Mouse (Mus musculus) ES-E14 (cell line): ENCODE measurements around the gene Papss1. TPM values are rescaled to one million over a fixed set of nuclear protein-coding genes. Genes with fewer than 3 reads are reported as not detected.
A peak's percentile ranks its signal among the peaks of the same experiment; 100 is the strongest.

Experiments
- DNase-seq: peaks from one replicate; pipeline ENCODE4 v3.0.0-alpha.2; 2013; ENCODE audit warnings: low read depth, low spot score
- H3K27ac ChIP-seq: 2 replicates; pipeline ENCODE4 v1.5.1; 2012; ENCODE audit warnings: low read depth, mild to moderate bottlenecking, low read length, moderate library complexity, mixed read lengths; ENCODE audit not compliant: poor library complexity, insufficient read depth, severe bottlenecking
- H3K36me3 ChIP-seq: 2 replicates; pipeline ENCODE4 v1.6.1; 2012; ENCODE audit warnings: mild to moderate bottlenecking, low read length, moderate library complexity, mixed read lengths; ENCODE audit not compliant: control insufficient read depth, poor library complexity, insufficient read depth, severe bottlenecking
- H3K4me1 ChIP-seq, 2 experiments: fragments of 150-350 bp in 1 of 2; sonication (generic) in 1 of 2; 2 replicates each; pipeline ENCODE4 v1.6.1; 2012; ENCODE audit warnings: low read length in 2 of 2, mild to moderate bottlenecking in 1 of 2, mixed read lengths in 1 of 2; ENCODE audit not compliant: control insufficient read depth in 2 of 2, insufficient read depth in 2 of 2, poor library complexity in 1 of 2
- H3K4me3 ChIP-seq, 2 experiments: fragments of 150-350 bp in 1 of 2; sonication (generic) in 1 of 2; 2 replicates each; pipeline ENCODE4 v1.5.1; 2012; ENCODE audit warnings: low read length in 2 of 2, low read depth in 1 of 2, mild to moderate bottlenecking in 1 of 2, mixed read lengths in 1 of 2; ENCODE audit not compliant: insufficient read depth in 1 of 2, poor library complexity in 1 of 2, severe bottlenecking in 1 of 2
- H3K9ac ChIP-seq: 2 replicates; pipeline ENCODE4 v1.6.1; 2012; ENCODE audit warnings: low read depth, mild to moderate bottlenecking, low read length, mixed read lengths; ENCODE audit not compliant: poor library complexity, insufficient read depth, severe bottlenecking
- H3K9me3 ChIP-seq: fragments of 150-350 bp; sonication (generic); 2 replicates; pipeline ENCODE4 v1.6.1; 2012; ENCODE audit warnings: low read depth, mild to moderate bottlenecking, low read length; ENCODE audit not compliant: control insufficient read depth, insufficient read depth
- CHD2 ChIP-seq: IDR thresholded peaks from 2 replicates; pipeline ENCODE4 v1.6.1; 2014; ENCODE audit warnings: mild to moderate bottlenecking, low read depth, low read length, inconsistent platforms
- HCFC1 ChIP-seq: IDR thresholded peaks from 2 replicates; pipeline ENCODE4 v1.6.1; 2012; ENCODE audit warnings: low read length, inconsistent platforms, borderline replicate concordance; ENCODE audit not compliant: insufficient read depth
- MAFK ChIP-seq: IDR thresholded peaks from 2 replicates; pipeline ENCODE4 v1.6.1; 2014; ENCODE audit warnings: mild to moderate bottlenecking, low read depth, low read length, inconsistent platforms; ENCODE audit not compliant: insufficient read depth
- ZC3H11A ChIP-seq: IDR thresholded peaks from 2 replicates; pipeline ENCODE4 v1.6.1; 2012; ENCODE audit warnings: low read depth, mild to moderate bottlenecking, inconsistent platforms, low read length, borderline replicate concordance
- ZNF384 ChIP-seq: IDR thresholded peaks from 2 replicates; pipeline ENCODE4 v1.6.1; 2012; ENCODE audit warnings: low read depth, low read length, inconsistent platforms
- in situ Hi-C, 2 experiments: fragments of 600-800 bp; cut with MboI; formaldehyde crosslinking; loops; one replicate each; pipeline ENCODE4 v1.15.1; 2025; ENCODE audit warnings: low sequenced_read_pairs in 2 of 2, inconsistent platforms in 1 of 2; ENCODE audit not compliant: unreplicated experiment in 2 of 2
- total RNA-seq: library from RNA; depleted of rRNA; stranded (reverse); fragments of 300-350 nt; gene quantifications from 2 replicates; pipeline ENCODE4 v1.2.3, GENCODE M21; 2012

The Papss1 gene
- total RNA-seq, 1 experiment, result 12.8 TPM

DNA sequence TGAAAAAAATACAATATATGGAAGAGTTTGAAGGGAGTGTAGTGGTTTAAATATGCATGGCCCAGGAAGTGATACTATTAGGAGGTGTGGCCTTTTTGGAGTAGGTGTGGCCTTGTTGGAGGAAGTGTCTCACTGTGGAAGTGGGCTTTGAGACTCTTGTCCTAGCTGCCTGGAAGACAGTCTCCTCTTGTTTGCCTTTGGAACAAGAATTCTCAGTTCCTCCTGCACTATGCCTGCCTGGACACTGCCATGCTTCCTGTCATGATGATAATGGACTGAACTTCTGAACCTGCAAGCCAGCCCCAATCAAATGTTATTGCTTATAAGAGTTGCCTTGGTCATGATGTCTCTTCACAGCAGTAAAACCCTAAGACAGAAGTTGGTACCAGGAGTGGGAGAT lies 8.8 kb upstream of the Papss1 start:
- Histone ChIP-seq H3K4me3 (no peak overlapping the region), H3K9ac (no peak overlapping the region), H3K36me3 (no peaks in the 10 kb centered on the region), H3K27ac (no peak overlapping the region), H3K9me3 (no peaks in the 10 kb centered on the region), H3K4me1 (no peaks in the 10 kb centered on the region)
- DNase-seq, result no peak
- TF ChIP-seq CHD2, result no peak
- no peak for TF ChIP-seq MAFK
- no peak for TF ChIP-seq HCFC1
- no peak for TF ChIP-seq ZC3H11A
- TF ChIP-seq ZNF384, result no peak
- in situ Hi-C loops, result no loop called here

DNA sequence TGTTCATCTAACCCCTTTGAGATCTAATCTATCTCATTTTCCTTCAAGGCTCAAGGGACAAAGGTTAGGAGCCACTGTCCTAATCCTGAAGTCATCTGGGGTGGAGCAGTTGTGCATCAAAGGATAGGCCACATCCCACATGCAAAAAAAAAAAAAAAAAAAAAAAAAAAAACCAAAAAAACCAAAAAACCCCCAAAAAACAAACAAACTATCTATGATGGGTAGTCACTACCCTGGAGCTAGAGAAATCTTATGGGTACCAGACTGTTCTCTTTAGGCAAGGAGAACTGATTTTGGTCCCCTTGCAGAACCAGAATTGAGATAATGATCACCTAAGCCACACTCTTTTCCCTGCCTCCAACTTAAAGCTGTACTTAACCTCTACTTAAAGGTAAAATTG lies 3.0 kb upstream of the Papss1 start:
- no peak overlapping the region for H3K9ac ChIP-seq
- peak; percentile 93 for TF ChIP-seq ZNF384
- no peak for TF ChIP-seq CHD2
- H3K36me3 ChIP-seq, result no peaks in the 10 kb centered on the region
- in situ Hi-C loops, result no loop called here
- no peak overlapping the region for H3K27ac ChIP-seq
- no peak for DNase-seq
- H3K4me1 ChIP-seq, result peaks cover 0 to 2% of the 10 kb centered on the region in 2 experiments; a peak in 1 of 4 replicates
- H3K9me3 ChIP-seq, result no peaks in the 10 kb centered on the region
- H3K4me3 ChIP-seq, result no peak overlapping the region

DNA sequence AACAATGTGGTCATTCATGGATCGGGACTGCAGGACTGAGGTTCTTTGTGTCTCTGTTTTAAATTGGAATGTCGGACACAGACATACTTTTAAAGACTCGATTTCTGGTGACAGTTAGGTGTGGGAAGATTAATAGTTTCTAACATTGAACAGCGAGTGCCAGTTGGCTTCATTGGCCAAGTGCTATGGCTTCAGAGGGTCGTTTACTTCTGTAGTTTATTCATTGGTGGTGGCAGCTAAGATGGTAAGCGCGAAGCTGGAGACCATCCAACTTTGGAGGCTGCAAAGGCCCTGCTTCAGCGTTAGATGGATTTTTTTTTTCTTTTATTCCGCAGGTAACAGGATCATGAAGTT lies 666 bp downstream of the Papss1 start:
- DNase-seq, result no peak
- Histone ChIP-seq H3K9me3 (no peaks in the 10 kb centered on the region), H3K27ac (no peak overlapping the region), H3K9ac (peak overlapping the region; percentile 84), H3K4me3 (peak overlapping the region; percentile 89 to 94), H3K36me3 (no peaks in the 10 kb centered on the region), H3K4me1 (peaks cover 0 to 2% of the 10 kb centered on the region in 2 experiments; a peak in 1 of 4 replicates)
- TF ChIP-seq ZC3H11A, result no peak
- TF ChIP-seq HCFC1, result no peak
- TF ChIP-seq MAFK, result no peak
- TF ChIP-seq ZNF384, result no peak
- no peak for TF ChIP-seq CHD2
- in situ Hi-C loops, result no loop called here

DNA sequence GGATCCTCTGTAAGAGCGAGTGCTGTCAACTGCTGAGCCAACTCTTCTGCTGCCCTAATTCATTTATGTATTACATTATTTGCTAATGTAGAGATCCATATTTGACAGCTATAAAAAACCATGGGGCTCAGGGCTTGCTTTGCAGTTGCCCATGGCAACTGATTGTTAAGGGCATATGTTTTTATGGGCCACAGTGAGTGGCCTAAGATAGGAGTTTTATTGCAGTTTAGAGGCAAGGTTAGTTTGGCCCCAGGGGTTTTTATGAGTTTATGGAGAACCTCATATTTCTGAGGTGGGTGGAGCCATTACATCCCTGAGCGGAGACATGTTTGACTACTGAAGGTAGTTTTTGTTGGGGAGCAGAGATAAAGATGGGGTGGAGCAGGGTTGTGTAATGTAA lies 1.7 kb downstream of the Papss1 start:
- Histone ChIP-seq H3K4me1 (peaks cover 0 to 2% of the 10 kb centered on the region in 2 experiments; a peak in 1 of 4 replicates), H3K36me3 (no peaks in the 10 kb centered on the region), H3K27ac (no peak overlapping the region), H3K9ac (no peak overlapping the region), H3K9me3 (no peaks in the 10 kb centered on the region), H3K4me3 (no peak overlapping the region)
- no peak for TF ChIP-seq ZNF384
- no peak for TF ChIP-seq ZC3H11A
- no peak for DNase-seq
- in situ Hi-C loops, result no loop called here

DNA sequence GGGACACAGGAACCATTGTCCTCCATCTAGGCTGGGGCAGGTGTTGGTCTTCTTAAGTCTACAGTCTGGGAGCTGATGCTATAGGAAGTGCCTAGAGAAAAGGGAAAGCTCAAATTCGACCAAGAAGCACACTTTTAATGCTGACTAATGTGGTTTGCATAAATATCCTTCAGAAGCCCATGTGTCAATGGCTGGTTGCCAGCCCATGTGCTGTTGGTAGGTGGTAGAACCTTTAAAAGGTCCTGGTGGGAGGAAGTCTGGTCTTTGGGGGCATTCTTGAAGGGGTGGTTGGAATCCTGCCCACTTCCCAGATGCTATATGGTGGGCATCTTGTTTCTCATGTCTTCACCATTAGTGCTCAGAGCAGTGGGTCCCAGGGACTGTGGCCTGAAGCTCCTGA lies 5.9 kb downstream of the Papss1 start:
- Histone ChIP-seq H3K9me3 (no peaks in the 10 kb centered on the region), H3K9ac (no peak overlapping the region), H3K36me3 (no peaks in the 10 kb centered on the region), H3K27ac (no peak overlapping the region), H3K4me1 (no peaks in the 10 kb centered on the region), H3K4me3 (no peak overlapping the region)
- TF ChIP-seq ZC3H11A, result no peak
- TF ChIP-seq MAFK, result no peak
- no peak for TF ChIP-seq CHD2
- no peak for TF ChIP-seq HCFC1
- no peak for TF ChIP-seq ZNF384
- in situ Hi-C loops, result no loop called here
- DNase-seq, result no peak
